24 mouse cellular contexts compared by ENCODE assay signal in genomic region chr1:97038982-97039381, GRCm38 (mm10).
"Had no signal": no experiment of that assay in that cellular context is flagged by ENCODE, and none has a peak within 500 bp of the region (broad histone marks: within the 10 kb centered on the region; RNA-seq: fewer than 3 reads in every experiment).

No protein-coding gene starts in this region.

- H3K27me3 ChIP-seq: heart, embryonic 12.5 days; heart, embryonic 13.5 days; heart, embryonic 15.5 days; hindbrain, embryonic 12.5 days; hindbrain, embryonic 15.5 days; intestine, embryonic 15.5 days; kidney, embryonic 15.5 days had no signal

- H3K36me3 ChIP-seq: heart, embryonic 10.5 days; heart, embryonic 12.5 days; heart, embryonic 13.5 days; heart, embryonic 15.5 days; hindbrain, embryonic 10.5 days; hindbrain, embryonic 12.5 days; hindbrain, embryonic 15.5 days; intestine, embryonic 15.5 days; kidney, embryonic 15.5 days had no signal

- H3K27ac ChIP-seq: heart, embryonic 10.5 days; heart, embryonic 13.5 days; heart, embryonic 15.5 days; hindbrain, embryonic 10.5 days; hindbrain, embryonic 12.5 days; hindbrain, embryonic 14.5 days; hindbrain, embryonic 15.5 days; hindbrain, postnatal 0 days; intestine, embryonic 15.5 days; kidney, embryonic 15.5 days; kidney, postnatal 0 days; layer of hippocampus, adult 2 months had no signal

- H3K4me2 ChIP-seq: heart, embryonic 11.5 days; heart, embryonic 12.5 days; heart, embryonic 13.5 days; heart, embryonic 15.5 days; hindbrain, embryonic 12.5 days; hindbrain, embryonic 14.5 days; hindbrain, embryonic 15.5 days; intestine, embryonic 15.5 days; kidney, embryonic 15.5 days had no signal

- H3K4me3 ChIP-seq: heart, embryonic 10.5 days; heart, embryonic 12.5 days; heart, embryonic 13.5 days; heart, embryonic 15.5 days; hindbrain, embryonic 10.5 days; hindbrain, embryonic 12.5 days; hindbrain, embryonic 15.5 days; intestine, embryonic 15.5 days; kidney, embryonic 15.5 days; layer of hippocampus, adult 2 months had no signal

- H3K4me1 ChIP-seq: heart, embryonic 10.5 days; heart, embryonic 12.5 days; heart, embryonic 13.5 days; heart, embryonic 15.5 days; hindbrain, embryonic 10.5 days; hindbrain, embryonic 12.5 days; hindbrain, embryonic 15.5 days; intestine, embryonic 15.5 days; kidney, embryonic 15.5 days had no signal

- DNase-seq: heart, postnatal 36 days; kidney, adult 11 months; kidney, adult 18-20 months; kidney, adult 8-10 months; kidney, postnatal 25 days; layer of hippocampus, adult 9-11 months; layer of hippocampus, postnatal 36 days had no signal

- H3K9ac ChIP-seq: heart, embryonic 12.5 days; heart, embryonic 13.5 days; heart, embryonic 15.5 days; hindbrain, embryonic 12.5 days; hindbrain, embryonic 14.5 days; hindbrain, embryonic 15.5 days; intestine, embryonic 15.5 days; kidney, embryonic 15.5 days had no signal

- ATAC-seq: inflammation-experienced regulatory T-cells, adult 6 months; intestine, embryonic 15.5 days; intestine, embryonic 16.5 days; intestine, postnatal 0 days had no signal

- H3K9me3 ChIP-seq: heart, embryonic 10.5 days; heart, embryonic 12.5 days; heart, embryonic 13.5 days; heart, embryonic 15.5 days; hindbrain, embryonic 10.5 days; hindbrain, embryonic 12.5 days; hindbrain, embryonic 15.5 days; intestine, embryonic 15.5 days; kidney, embryonic 15.5 days had no signal
